Mouse (Mus musculus): ENCODE results near the gene Myf6. TPM values are rescaled to one million over a fixed set of nuclear protein-coding genes. Genes with fewer than 3 reads are reported as not detected.

Myf6 gene
- polyA plus RNA-seq (2016; fragmentation: Nextera tagmentation; extraction: Ambion mirVana): not detected in 2 replicates

GRCm38 (mm10) chr10:107494568-107494967, at the start of gene Myf6:
Gene Myf6, minus strand, starts transcription at chr10:107494737.
- DNase-seq (ENCODE audit: low spot score): no peak
- 88% methylated on average over 6 of the region's 6 CpGs for WGBS
- peaks cover 15% of the 10 kb centered on the region for H3K4me1 ChIP-seq
- H3K27me3 ChIP-seq (ENCODE audit: low read depth, poor library complexity, severe bottlenecking): peaks cover 10% of the 10 kb centered on the region
- H3K36me3 ChIP-seq: no peaks in the 10 kb centered on the region
- H3K4me3 ChIP-seq: peak within 1 kb of the TSS; percentile 37
- no peaks in the 10 kb centered on the region for H3K9me3 ChIP-seq (replicated peaks)
- peak within 1 kb of the TSS; percentile 68; the same call in 1 of the 2 replicates for H3K27ac ChIP-seq (replicated peaks)

DNA sequence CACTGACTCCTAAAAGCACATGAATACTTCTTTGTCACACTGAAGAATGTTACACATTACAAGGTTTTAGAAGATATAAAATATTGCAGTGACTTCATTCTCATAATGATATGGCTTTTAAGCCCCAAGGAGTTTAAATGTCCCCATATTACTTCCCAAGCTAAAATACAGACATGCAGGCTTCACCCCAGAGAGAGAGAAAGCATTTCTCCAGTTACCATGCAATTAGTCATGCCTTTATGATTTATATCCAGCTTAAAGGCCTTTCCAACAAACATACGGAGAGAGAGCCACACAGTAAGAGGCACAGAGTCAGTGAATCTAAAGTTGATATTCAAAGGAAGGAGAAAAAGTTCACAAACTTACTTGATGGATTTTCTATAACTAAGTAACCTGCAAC, 48.5 kb upstream of the Myf6 start:
- DNase-seq (ENCODE audit: low spot score): no peak
- Histone ChIP-seq H3K27me3 (ENCODE audit: low read depth, poor library complexity, severe bottlenecking) (no peaks in the 10 kb centered on the region), H3K4me3 (no peak overlapping the region), H3K4me1 (no peaks in the 10 kb centered on the region), H3K9me3 (replicated peaks) (no peaks in the 10 kb centered on the region), H3K36me3 (no peaks in the 10 kb centered on the region), H3K27ac (replicated peaks) (no peak overlapping the region)
- WGBS: 73% methylated on average over 1 of the region's 1 CpGs

- Histone ChIP-seq H3K27ac (replicated peaks) (no peak overlapping the region), H3K27me3 (ENCODE audit: low read depth, poor library complexity, severe bottlenecking) (no peaks in the 10 kb centered on the region), H3K4me1 (no peaks in the 10 kb centered on the region), H3K36me3 (no peaks in the 10 kb centered on the region), H3K4me3 (no peak overlapping the region), H3K9me3 (replicated peaks) (no peaks in the 10 kb centered on the region)
- no peak for DNase-seq (ENCODE audit: low spot score)
- 79% methylated on average over 1 of the region's 1 CpGs for whole genome bisulfite sequencing
Observed at GRCm38 (mm10) chr10:107528758-107529157, 34.2 kb upstream of the Myf6 start.

- H3K27me3 ChIP-seq (ENCODE audit: low read depth, poor library complexity, severe bottlenecking): no peaks in the 10 kb centered on the region
- WGBS: 87% methylated on average over 5 of the region's 5 CpGs
- no peaks in the 10 kb centered on the region for H3K4me1 ChIP-seq
- no peak for DNase-seq (ENCODE audit: low spot score)
- H3K36me3 ChIP-seq: no peaks in the 10 kb centered on the region
- no peaks in the 10 kb centered on the region for H3K9me3 ChIP-seq (replicated peaks)
- H3K4me3 ChIP-seq: no peak overlapping the region
- H3K27ac ChIP-seq (replicated peaks): no peak overlapping the region
Observed at GRCm38 (mm10) chr10:107519216-107519615, 24.7 kb upstream of the Myf6 start.

GRCm38 (mm10) chr10:107516641-107517040, 22.1 kb upstream of the Myf6 start:
- Histone ChIP-seq H3K4me1 (no peaks in the 10 kb centered on the region), H3K4me3 (no peak overlapping the region), H3K9me3 (replicated peaks) (no peaks in the 10 kb centered on the region), H3K27me3 (ENCODE audit: low read depth, poor library complexity, severe bottlenecking) (no peaks in the 10 kb centered on the region), H3K27ac (replicated peaks) (no peak overlapping the region), H3K36me3 (no peaks in the 10 kb centered on the region)
- WGBS: 86% methylated on average over 7 of the region's 7 CpGs
- no peak for DNase-seq (ENCODE audit: low spot score)

- H3K36me3 ChIP-seq: no peaks in the 10 kb centered on the region
- no peak for DNase-seq (ENCODE audit: low spot score)
- no peak overlapping the region for H3K4me3 ChIP-seq
- WGBS: 87% methylated on average over 7 of the region's 7 CpGs
- no peak overlapping the region for H3K27ac ChIP-seq (replicated peaks)
- no peaks in the 10 kb centered on the region for H3K9me3 ChIP-seq (replicated peaks)
- no peaks in the 10 kb centered on the region for H3K27me3 ChIP-seq (ENCODE audit: low read depth, poor library complexity, severe bottlenecking)
- no peaks in the 10 kb centered on the region for H3K4me1 ChIP-seq
Observed at GRCm38 (mm10) chr10:107514735-107515134, 20.2 kb upstream of the Myf6 start.

GRCm38 (mm10) chr10:107506397-107506796, 11.9 kb upstream of the Myf6 start:
- Histone ChIP-seq H3K9me3 (replicated peaks) (no peaks in the 10 kb centered on the region), H3K27me3 (ENCODE audit: low read depth, poor library complexity, severe bottlenecking) (no peaks in the 10 kb centered on the region), H3K27ac (replicated peaks) (no peak overlapping the region), H3K4me3 (no peak overlapping the region), H3K4me1 (no peaks in the 10 kb centered on the region), H3K36me3 (no peaks in the 10 kb centered on the region)
- 81% methylated on average over 2 of the region's 2 CpGs for WGBS
- DNase-seq (ENCODE audit: low spot score): no peak

DNA sequence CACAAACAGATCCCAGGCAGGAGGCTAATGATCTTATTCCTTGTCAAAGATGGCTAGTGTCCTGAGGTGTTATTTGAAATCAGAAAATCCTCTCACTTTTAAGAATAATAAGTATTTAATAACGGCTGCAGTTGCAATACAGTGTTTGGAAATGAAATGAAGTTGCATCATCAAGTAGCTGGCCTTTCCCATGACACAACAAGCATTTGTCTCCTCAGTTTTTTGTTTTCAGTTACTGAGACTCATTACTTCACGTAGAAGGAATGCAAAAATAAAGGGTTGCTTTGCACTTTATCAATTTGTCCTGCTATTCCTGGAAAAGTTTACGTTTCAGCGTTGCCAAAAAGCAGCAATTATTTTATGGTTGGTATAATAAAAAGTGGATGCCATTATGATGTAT, 8.9 kb upstream of the Myf6 start:
- no peaks in the 10 kb centered on the region for H3K9me3 ChIP-seq (replicated peaks)
- H3K36me3 ChIP-seq: no peaks in the 10 kb centered on the region
- no peak overlapping the region for H3K4me3 ChIP-seq
- H3K27ac ChIP-seq (replicated peaks): no peak overlapping the region
- no peak for DNase-seq (ENCODE audit: low spot score)
- H3K27me3 ChIP-seq (ENCODE audit: low read depth, poor library complexity, severe bottlenecking): no peaks in the 10 kb centered on the region
- H3K4me1 ChIP-seq: no peaks in the 10 kb centered on the region
- WGBS: 92% methylated on average over 4 of the region's 4 CpGs

DNA sequence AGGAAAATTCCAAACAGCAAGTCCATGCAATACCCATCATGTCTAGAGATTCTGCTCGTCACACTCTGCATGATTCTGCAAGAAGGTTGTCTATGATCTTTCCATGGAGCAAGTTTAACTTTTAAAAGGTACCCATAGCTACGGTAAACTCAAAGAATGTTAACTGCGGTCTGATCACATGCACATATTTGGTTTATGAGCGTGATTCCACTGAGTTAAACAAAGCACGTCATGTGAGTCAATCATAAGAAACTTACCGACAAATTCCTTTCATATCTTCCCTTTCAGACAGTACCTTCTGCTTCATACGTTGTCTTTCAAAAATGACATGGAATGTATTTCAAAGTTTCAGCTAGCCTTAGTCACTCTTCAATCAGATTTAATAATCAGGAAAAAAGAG, 7.7 kb upstream of the Myf6 start:
- Histone ChIP-seq H3K4me1 (no peaks in the 10 kb centered on the region), H3K4me3 (no peak overlapping the region), H3K27ac (replicated peaks) (no peak overlapping the region), H3K9me3 (replicated peaks) (no peaks in the 10 kb centered on the region), H3K36me3 (no peaks in the 10 kb centered on the region), H3K27me3 (ENCODE audit: low read depth, poor library complexity, severe bottlenecking) (no peaks in the 10 kb centered on the region)
- WGBS: 91% methylated on average over 7 of the region's 7 CpGs
- DNase-seq (ENCODE audit: low spot score): no peak

GRCm38 (mm10) chr10:107499656-107500055, 5.1 kb upstream of the Myf6 start:
- Histone ChIP-seq H3K27me3 (ENCODE audit: low read depth, poor library complexity, severe bottlenecking) (no peaks in the 10 kb centered on the region), H3K4me1 (no peaks in the 10 kb centered on the region), H3K27ac (replicated peaks) (no peak overlapping the region), H3K9me3 (replicated peaks) (no peaks in the 10 kb centered on the region), H3K36me3 (no peaks in the 10 kb centered on the region), H3K4me3 (no peak overlapping the region)
- 90% methylated on average over 7 of the region's 7 CpGs for WGBS
- DNase-seq (ENCODE audit: low spot score): no peak

DNA sequence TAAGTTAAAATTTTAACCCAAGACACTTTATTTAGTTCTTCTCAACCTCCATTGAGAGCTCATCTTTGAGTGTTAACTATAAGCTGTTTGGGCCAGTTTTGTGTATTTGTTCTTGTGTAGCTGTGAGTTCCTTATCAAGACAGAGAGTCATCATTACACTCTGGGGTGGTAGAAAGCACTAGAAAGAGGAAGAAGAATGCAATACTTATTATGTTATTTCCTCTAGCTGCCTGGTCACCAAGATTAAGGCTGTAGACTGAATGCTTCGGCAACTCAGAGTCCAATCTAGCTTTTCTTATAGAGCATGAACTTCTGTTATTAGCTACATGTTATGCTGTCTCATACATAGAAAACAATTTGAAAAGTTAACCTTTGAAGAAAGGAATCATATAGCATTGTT, 1.9 kb upstream of the Myf6 start:
- Histone ChIP-seq H3K4me1 (peaks cover 15% of the 10 kb centered on the region), H3K27ac (replicated peaks) (no peak overlapping the region), H3K9me3 (replicated peaks) (no peaks in the 10 kb centered on the region), H3K27me3 (ENCODE audit: low read depth, poor library complexity, severe bottlenecking) (peaks cover 10% of the 10 kb centered on the region), H3K36me3 (no peaks in the 10 kb centered on the region), H3K4me3 (no peak overlapping the region)
- WGBS: 97% methylated on average over 1 of the region's 1 CpGs
- no peak for DNase-seq (ENCODE audit: low spot score)

DNA sequence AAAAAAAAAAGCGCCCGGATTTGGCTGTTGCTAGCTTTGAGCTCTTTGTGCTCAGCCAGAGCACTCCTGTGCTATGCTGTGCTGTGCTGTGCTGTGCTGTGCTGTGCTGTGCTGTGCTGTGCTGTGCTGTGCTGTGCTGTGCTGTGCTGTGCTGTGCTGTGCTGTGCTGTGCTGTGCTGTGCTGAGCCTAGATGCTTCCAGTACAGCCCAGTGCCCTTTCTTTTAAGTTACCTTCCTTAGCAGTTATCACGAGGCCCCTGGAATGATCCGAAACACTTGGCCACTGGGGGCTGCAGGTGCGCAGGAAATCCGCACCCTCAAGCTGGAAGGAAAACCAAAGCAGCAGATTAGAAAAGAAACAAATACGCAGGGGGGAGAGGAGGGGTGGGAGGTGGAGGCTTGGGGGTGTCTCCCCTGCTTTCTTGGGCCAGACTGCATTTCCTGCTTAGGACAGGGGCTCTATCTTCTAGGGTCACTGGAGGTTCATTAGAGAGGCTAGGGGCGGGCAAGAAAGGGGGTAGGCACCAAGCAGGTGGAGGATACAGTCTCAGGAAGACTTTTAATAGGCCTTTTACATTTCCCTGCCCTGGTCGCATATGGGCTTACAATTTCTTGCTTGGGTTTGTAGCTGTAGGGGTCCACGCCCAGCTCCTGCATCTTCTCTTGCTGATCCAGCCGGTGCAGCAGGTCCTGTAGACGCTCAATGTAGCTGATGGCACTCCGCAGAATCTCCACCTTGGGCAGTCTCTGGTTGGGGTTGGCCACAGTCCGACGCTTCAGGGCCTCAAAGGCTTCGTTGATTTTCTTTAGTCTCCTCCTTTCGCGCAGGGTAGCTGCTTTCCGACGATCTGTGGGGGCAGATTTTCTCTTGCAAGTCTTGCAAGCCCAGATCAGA, 710 bp downstream of the Myf6 start:
- H3K27me3 ChIP-seq (ENCODE audit: low read depth, poor library complexity, severe bottlenecking): peaks cover 10% of the 10 kb centered on the region
- 36% methylated on average over 20 of the region's 20 CpGs for WGBS
- H3K4me3 ChIP-seq: peak overlapping the region; percentile 37
- no peaks in the 10 kb centered on the region for H3K9me3 ChIP-seq (replicated peaks)
- peaks cover 18% of the 10 kb centered on the region for H3K4me1 ChIP-seq
- DNase-seq (ENCODE audit: low spot score): no peak
- H3K36me3 ChIP-seq: no peaks in the 10 kb centered on the region
- H3K27ac ChIP-seq (replicated peaks): peak overlapping the region; percentile 68

DNA sequence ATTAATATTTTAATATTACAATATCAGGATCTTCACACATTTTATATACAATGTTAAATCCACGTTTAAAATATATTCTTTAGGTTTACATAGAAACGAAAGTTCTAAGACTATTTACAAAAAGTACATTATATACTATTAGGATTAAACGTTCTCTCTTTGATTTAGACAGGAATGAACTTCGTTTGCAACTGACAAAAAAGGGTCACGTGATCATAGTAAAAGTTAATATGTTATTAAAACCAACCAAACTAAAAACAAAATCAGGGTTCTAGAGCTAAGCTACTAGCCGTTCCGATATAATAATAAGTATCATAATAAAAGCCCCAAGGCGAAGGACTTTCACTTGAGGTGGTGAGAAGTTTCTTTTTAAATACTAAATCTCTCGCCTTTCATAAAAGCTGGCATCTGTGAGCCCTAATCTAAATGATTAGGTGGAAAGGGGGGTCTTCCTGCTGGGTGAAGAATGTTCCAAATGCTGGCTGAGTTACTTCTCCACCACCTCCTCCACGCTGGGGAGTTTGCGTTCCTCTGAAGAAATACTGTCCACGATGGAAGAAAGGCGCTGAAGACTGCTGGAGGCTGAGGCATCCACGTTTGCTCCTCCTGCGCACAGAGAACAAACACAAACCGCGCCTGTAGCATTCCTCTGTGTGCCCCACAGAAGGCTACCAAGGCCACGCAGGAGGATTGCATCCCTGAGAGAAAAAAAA, 1.5 kb downstream of the Myf6 start:
- H3K27me3 ChIP-seq (ENCODE audit: low read depth, poor library complexity, severe bottlenecking): peaks cover 10% of the 10 kb centered on the region
- WGBS: 43% methylated on average over 18 of the region's 18 CpGs
- H3K4me1 ChIP-seq: peaks cover 26% of the 10 kb centered on the region
- peak; percentile 32 for DNase-seq (ENCODE audit: low spot score)
- no peaks in the 10 kb centered on the region for H3K36me3 ChIP-seq
- peak overlapping the region; percentile 68 for H3K27ac ChIP-seq (replicated peaks)
- H3K4me3 ChIP-seq: peak overlapping the region; percentile 37
- no peaks in the 10 kb centered on the region for H3K9me3 ChIP-seq (replicated peaks)
